Comparison of ENCODE assay signal across 25 mouse cellular contexts in genomic region chr6:4731675-4732074, GRCm38 (mm10). TPM values are rescaled to one million over a fixed set of nuclear protein-coding genes. Genes with fewer than 3 reads are reported as not detected.
A peak's percentile ranks its signal among the peaks of the same experiment; 100 is the strongest.
DNase-seq lines count a peak whose midpoint lies in the region; ATAC-seq lines count a peak whose summit lies in the region.
"Had no signal": no experiment of that assay in that cellular context is flagged by ENCODE, and none has a peak within 500 bp of the region (broad histone marks: within the 10 kb centered on the region; RNA-seq: fewer than 3 reads in every experiment).

No protein-coding gene starts in this region.

- H3K27ac ChIP-seq in limb, embryonic 11.5 days (replicated peaks; ENCODE audit: low read depth, low read length) = no peak overlapping the region
- no peak overlapping the region for H3K27ac ChIP-seq in limb, embryonic 10.5 days
- H3K27ac ChIP-seq: embryonic facial prominence, embryonic 10.5 days; embryonic facial prominence, embryonic 12.5 days; forebrain, embryonic 13.5 days; forebrain, embryonic 15.5 days had no signal

- no peak for ATAC-seq in limb, embryonic 11.5 days (ENCODE audit: insufficient number of reproducible peaks, low FRiP score, low TSS enrichment, low read depth)
- ATAC-seq: activated CD4-positive, CD25-positive, alpha-beta regulatory T cell, adult 4 months; CD4-positive, CD25-positive, alpha-beta regulatory T cell, adult 4 months; forebrain, embryonic 13.5 days; forebrain, embryonic 15.5 days; forebrain, postnatal 0 days; Patski had no signal

- 38% methylated on average over 8 of the region's 8 CpGs for WGBS in limb, embryonic 11.5 days
- WGBS in limb, embryonic 10.5 days = 34% methylated on average over 8 of the region's 8 CpGs

- no peaks in the 10 kb centered on the region for H3K27me3 ChIP-seq in limb, embryonic 11.5 days (ENCODE audit: control insufficient read depth, insufficient read depth, low read length)
- no peaks in the 10 kb centered on the region for H3K27me3 ChIP-seq in limb, embryonic 10.5 days (ENCODE audit: low read depth, poor library complexity, severe bottlenecking)
- H3K27me3 ChIP-seq: CH12.LX; embryonic facial prominence, embryonic 12.5 days; forebrain, embryonic 13.5 days; forebrain, embryonic 15.5 days; Patski had no signal

- peak; percentile 49 for DNase-seq in embryo, embryonic 10 days (ENCODE audit: low spot score)
- no peak for DNase-seq in embryo, embryonic 9.5 days (ENCODE audit: extremely low spot score)
- DNase-seq in heart, adult 11 months = peak; percentile 33
- DNase-seq in heart, postnatal 10 days = no peak
- peak; percentile 20 for DNase-seq in limb, embryonic 11.5 days (ENCODE audit: low spot score)
- DNase-seq in limb, embryonic 10.5 days (ENCODE audit: low spot score) = no peak
- DNase-seq: adrenal gland, adult 8-10 months; adrenal gland, postnatal 14 days; adrenal gland, postnatal 36 days; B cell, adult 2 months; cerebellum, adult 11-12 months; cerebellum, adult 2 months; cerebellum, adult 9-10 months; cerebellum, postnatal 10 days; cerebellum, postnatal 25 days; forebrain, postnatal 0 days had no signal

- H3K9me3 ChIP-seq in limb, embryonic 11.5 days (ENCODE audit: control insufficient read depth, low read length) = no peaks in the 10 kb centered on the region
- H3K9me3 ChIP-seq in limb, embryonic 10.5 days (replicated peaks) = no peaks in the 10 kb centered on the region
- H3K9me3 ChIP-seq: embryonic facial prominence, embryonic 10.5 days; embryonic facial prominence, embryonic 12.5 days; forebrain, embryonic 13.5 days; forebrain, embryonic 15.5 days; G1E had no signal

- H3K4me2 ChIP-seq in limb, embryonic 11.5 days (ENCODE audit: low read depth, severe bottlenecking) = no peak overlapping the region
- H3K4me2 ChIP-seq: embryonic facial prominence, embryonic 12.5 days; forebrain, embryonic 13.5 days; forebrain, embryonic 15.5 days had no signal

- no peak overlapping the region for H3K4me3 ChIP-seq in limb, embryonic 11.5 days (ENCODE audit: low read depth, low read length)
- no peak overlapping the region for H3K4me3 ChIP-seq in limb, embryonic 10.5 days
- H3K4me3 ChIP-seq: embryonic facial prominence, embryonic 10.5 days; embryonic facial prominence, embryonic 12.5 days; forebrain, embryonic 13.5 days; forebrain, embryonic 15.5 days had no signal

- H3K36me3 ChIP-seq in limb, embryonic 11.5 days (ENCODE audit: control insufficient read depth, insufficient read depth, low read length) = no peaks in the 10 kb centered on the region
- H3K36me3 ChIP-seq in limb, embryonic 10.5 days = peaks cover 2% of the 10 kb centered on the region; the same call in 1 of the 2 replicates
- H3K36me3 ChIP-seq: embryonic facial prominence, embryonic 12.5 days; forebrain, embryonic 15.5 days; G1E had no signal

- no peaks in the 10 kb centered on the region; the same call in none of the 2 replicates for H3K4me1 ChIP-seq in limb, embryonic 11.5 days (ENCODE audit: control insufficient read depth, insufficient read depth, low read length)
- H3K4me1 ChIP-seq in limb, embryonic 10.5 days = peaks cover 20% of the 10 kb centered on the region
- H3K4me1 ChIP-seq: embryonic facial prominence, embryonic 12.5 days had no signal

- no peak overlapping the region for H3K9ac ChIP-seq in limb, embryonic 11.5 days (ENCODE audit: low read length)
- H3K9ac ChIP-seq: embryonic facial prominence, embryonic 12.5 days; forebrain, embryonic 13.5 days; forebrain, embryonic 15.5 days; forebrain, postnatal 0 days had no signal

- intact Hi-C loops in heart, postnatal 10 days (cut with DNase I) = no loop called here

RNA-seq across cellular contexts. Expression of gene Sgce, which starts 15.3 kb away (rescaled TPM):
- 10 to 100 TPM; 41.2 to 44.4 TPM for total RNA-seq in heart, postnatal 10 days (2021)
- 49.3 and 53.4 TPM in 2 replicates for polyA plus RNA-seq in limb, embryonic 11.5 days (2014; fragmentation: Nextera tagmentation; extraction: Ambion mirVana)
- polyA plus RNA-seq in limb, embryonic 10.5 days (2016; fragmentation: Nextera tagmentation; extraction: Ambion mirVana) = 38.5 and 52.3 TPM in 2 replicates
- total RNA-seq: CH12.LX had no signal
- polyA plus RNA-seq: G1E had no signal

RNA-seq across cellular contexts. Expression of gene Peg10, which starts 15.4 kb away (rescaled TPM):
- 1 to 10 TPM; 3.5 to 3.7 TPM for total RNA-seq in heart, postnatal 10 days (2021)
- 38.9 and 40.0 TPM in 2 replicates for polyA plus RNA-seq in limb, embryonic 11.5 days (2014; fragmentation: Nextera tagmentation; extraction: Ambion mirVana)
- 32.7 and 33.5 TPM in 2 replicates for polyA plus RNA-seq in limb, embryonic 10.5 days (2016; fragmentation: Nextera tagmentation; extraction: Ambion mirVana)
- total RNA-seq: CH12.LX had no signal
- polyA plus RNA-seq: CD4-positive, CD25-positive, alpha-beta regulatory T cell, adult 4 months; G1E had no signal

Comparison
In these comparisons a context has a peak if more than half of its experiments do, and no peak if none do; other contexts are left out.
1. DNase-seq: peak in embryo, embryonic 10 days (single experiment), heart, adult 11 months (single experiment) and limb, embryonic 11.5 days (single experiment); none in embryo, embryonic 9.5 days (single experiment), heart, postnatal 10 days (0 of 2) and limb, embryonic 10.5 days (single experiment).